Mouse (Mus musculus) intestine, embryonic 14.5 days (tissue): Measurements from ENCODE around the gene Bdkrb2. TPM values are rescaled to one million over a fixed set of nuclear protein-coding genes. Genes with fewer than 3 reads are reported as not detected.

Experiments
- ATAC-seq: fragments of 200-750 bp; cut with Nextera tagmentation; replicated peaks from 2 replicates; pipeline ENCODE4 v1.8.0; 2017; ENCODE audit warnings: low read depth, moderate number of reproducible peaks, moderate TSS enrichment, moderate library complexity; ENCODE audit not compliant: low FRiP score, low TSS enrichment
- DNase-seq: peaks from one replicate; pipeline ENCODE4 v3.0.0-alpha.2; 2018; ENCODE audit warnings: low spot score
- H3K27ac ChIP-seq: fragments of 300-500 bp; sonication (generic); 2 replicates; pipeline ENCODE4 v1.5.1; 2014; ENCODE audit warnings: low read depth, mild to moderate bottlenecking, control low read depth
- H3K27me3 ChIP-seq: fragments of 300-500 bp; sonication (generic); replicated peaks from 2 replicates; pipeline ENCODE4 v1.6.1; 2014; ENCODE audit warnings: low read length, control low read depth; ENCODE audit not compliant: control insufficient read depth, insufficient read depth
- H3K36me3 ChIP-seq: fragments of 300-500 bp; sonication (generic); 2 replicates; pipeline ENCODE4 v1.6.1; 2014; ENCODE audit warnings: low read length, control low read depth; ENCODE audit not compliant: control insufficient read depth, insufficient read depth
- H3K4me1 ChIP-seq: fragments of 300-500 bp; sonication (generic); replicated peaks from 2 replicates; pipeline ENCODE4 v1.6.1; 2014; ENCODE audit warnings: low read length, control low read depth, mixed read lengths; ENCODE audit not compliant: control insufficient read depth, insufficient read depth
- H3K4me2 ChIP-seq: fragments of 300-500 bp; sonication (generic); 2 replicates; pipeline ENCODE4 v1.6.1; 2014; ENCODE audit warnings: low read length
- H3K4me3 ChIP-seq: fragments of 300-500 bp; sonication (generic); 2 replicates; pipeline ENCODE4 v1.5.1; 2014; ENCODE audit warnings: low read depth, low read length, control low read depth, mixed read lengths
- H3K9ac ChIP-seq: fragments of 300-500 bp; sonication (generic); 2 replicates; pipeline ENCODE4 v1.6.1; 2014; ENCODE audit warnings: mild to moderate bottlenecking, low read length
- H3K9me3 ChIP-seq: fragments of 300-500 bp; sonication (generic); 2 replicates; pipeline ENCODE4 v1.6.1; 2016; ENCODE audit warnings: low read length, control low read depth; ENCODE audit not compliant: control insufficient read depth
- WGBS: fragments of 180-500 bp; shearing (Covaris S2); extraction: QIAGEN DNeasy Blood & Tissue Kit; methylation state at CpG from one replicate; pipeline ENCODE4 v1.1.7; 2014; 5-methylcytosine and 5-hydroxymethylcytosine counted together
- polyA plus RNA-seq: library from polyadenylated mRNA; unstranded; fragments of >200 nt; fragmentation: Nextera tagmentation; extraction: Ambion mirVana; gene quantifications from 2 replicates; pipeline ENCODE4 v1.2.1, GENCODE M21; 2014

The Bdkrb2 gene
- polyA plus RNA-seq, 1 experiment from 2014 or later: 1.3 TPM

- H3K27ac ChIP-seq: no peak overlapping the region
- DNase-seq (no peak), ATAC-seq (no peak)
- peak overlapping the region; percentile 61 for H3K4me2 ChIP-seq
- peak overlapping the region; percentile 31 for H3K9ac ChIP-seq
- WGBS: 8% methylated on average over 25 of the region's 25 CpGs
- peak overlapping the region; percentile 31 for H3K4me3 ChIP-seq
- no peaks in the 10 kb centered on the region for H3K9me3 ChIP-seq
- H3K27me3 ChIP-seq: peaks cover 16% of the 10 kb centered on the region; the same call in 1 of the 2 replicates
- H3K36me3 ChIP-seq: no peaks in the 10 kb centered on the region
- H3K4me1 ChIP-seq: peaks cover 12% of the 10 kb centered on the region
Observed at GRCm38 (mm10) chr12:105563726-105564275, 775 bp downstream of the Bdkrb2 start.

GRCm38 (mm10) chr12:105565221-105565620 lies 2.2 kb downstream of the Bdkrb2 start:
- Histone ChIP-seq H3K27me3 (peaks cover 16% of the 10 kb centered on the region; the same call in 1 of the 2 replicates), H3K9ac (no peak overlapping the region), H3K4me2 (no peak overlapping the region), H3K36me3 (no peaks in the 10 kb centered on the region), H3K4me3 (no peak overlapping the region), H3K9me3 (no peaks in the 10 kb centered on the region), H3K4me1 (peaks cover 12% of the 10 kb centered on the region), H3K27ac (no peak overlapping the region)
- no peak for DNase-seq
- 67% methylated on average over 5 of the region's 5 CpGs for WGBS
- ATAC-seq: no peak

- Histone ChIP-seq H3K36me3 (no peaks in the 10 kb centered on the region), H3K4me2 (no peak overlapping the region), H3K4me1 (no peaks in the 10 kb centered on the region), H3K27me3 (no peaks in the 10 kb centered on the region), H3K4me3 (no peak overlapping the region), H3K9ac (no peak overlapping the region), H3K27ac (no peak overlapping the region), H3K9me3 (no peaks in the 10 kb centered on the region)
- WGBS: 74% methylated on average over 3 of the region's 3 CpGs
- DNase-seq (no peak), ATAC-seq (no peak)
Observed at GRCm38 (mm10) chr12:105571867-105572266, 8.8 kb downstream of the Bdkrb2 start.

- ATAC-seq (no peak), DNase-seq (no peak)
- H3K9ac ChIP-seq: no peak overlapping the region
- no peak overlapping the region for H3K27ac ChIP-seq
- no peaks in the 10 kb centered on the region for H3K4me1 ChIP-seq
- H3K9me3 ChIP-seq: no peaks in the 10 kb centered on the region
- no peaks in the 10 kb centered on the region for H3K27me3 ChIP-seq
- no peaks in the 10 kb centered on the region for H3K36me3 ChIP-seq
- no peak overlapping the region for H3K4me2 ChIP-seq
- 84% methylated on average over 2 of the region's 2 CpGs for WGBS
- no peak overlapping the region for H3K4me3 ChIP-seq
Observed at GRCm38 (mm10) chr12:105572622-105573021, 9.6 kb downstream of the Bdkrb2 start.

GRCm38 (mm10) chr12:105574356-105574755 lies 11.3 kb downstream of the Bdkrb2 start:
- DNase-seq (no peak), ATAC-seq (no peak)
- Histone ChIP-seq H3K4me3 (no peak overlapping the region), H3K27me3 (no peaks in the 10 kb centered on the region), H3K4me2 (no peak overlapping the region), H3K9me3 (no peaks in the 10 kb centered on the region), H3K27ac (no peak overlapping the region), H3K36me3 (no peaks in the 10 kb centered on the region), H3K4me1 (no peaks in the 10 kb centered on the region), H3K9ac (no peak overlapping the region)
- WGBS: 84% methylated on average over 4 of the region's 4 CpGs

GRCm38 (mm10) chr12:105580490-105580889 lies 17.5 kb downstream of the Bdkrb2 start:
- Histone ChIP-seq H3K4me3 (no peak overlapping the region), H3K4me2 (no peak overlapping the region), H3K27ac (no peak overlapping the region), H3K9ac (no peak overlapping the region), H3K27me3 (no peaks in the 10 kb centered on the region), H3K36me3 (no peaks in the 10 kb centered on the region), H3K9me3 (no peaks in the 10 kb centered on the region), H3K4me1 (no peaks in the 10 kb centered on the region; the same call in 1 of the 2 replicates)
- ATAC-seq (no peak), DNase-seq (no peak)
- 79% methylated on average over 17 of the region's 17 CpGs for WGBS

GRCm38 (mm10) chr12:105582486-105582885 lies 19.5 kb downstream of the Bdkrb2 start:
- WGBS: 61% methylated on average over 9 of the region's 9 CpGs
- H3K27ac ChIP-seq: no peak overlapping the region
- H3K9ac ChIP-seq: no peak overlapping the region

GRCm38 (mm10) chr12:105583484-105583883 lies 20.5 kb downstream of the Bdkrb2 start:
- 21% methylated on average over 2 of the region's 2 CpGs for WGBS
- DNase-seq (no peak), ATAC-seq (peak; percentile 51; the same call in 1 of the 2 replicates)
- no peaks in the 10 kb centered on the region for H3K36me3 ChIP-seq
- H3K27ac ChIP-seq: no peak overlapping the region
- no peak overlapping the region for H3K4me3 ChIP-seq
- no peak overlapping the region for H3K9ac ChIP-seq
- H3K4me2 ChIP-seq: no peak overlapping the region
- H3K27me3 ChIP-seq: no peaks in the 10 kb centered on the region
- no peaks in the 10 kb centered on the region for H3K9me3 ChIP-seq
- no peaks in the 10 kb centered on the region; the same call in 1 of the 2 replicates for H3K4me1 ChIP-seq

More at GRCm38 (mm10) chr12:105582486-105582885, 19.5 kb downstream of the Bdkrb2 start:
- Histone ChIP-seq H3K9me3 (no peaks in the 10 kb centered on the region), H3K4me1 (no peaks in the 10 kb centered on the region; the same call in 1 of the 2 replicates), H3K4me3 (no peak overlapping the region), H3K36me3 (no peaks in the 10 kb centered on the region), H3K27me3 (no peaks in the 10 kb centered on the region), H3K4me2 (no peak overlapping the region)
- DNase-seq: no peak
- no peak for ATAC-seq

GRCm38 (mm10) chr12:105584851-105585250 lies 21.8 kb downstream of the Bdkrb2 start:
- no peak overlapping the region for H3K9ac ChIP-seq
- DNase-seq (peak; percentile 84), ATAC-seq (no peak; the same call in 1 of the 2 replicates)
- H3K27ac ChIP-seq: no peak overlapping the region
- no peak overlapping the region for H3K4me2 ChIP-seq
- 17% methylated on average over 12 of the region's 12 CpGs for WGBS
- no peaks in the 10 kb centered on the region; the same call in 1 of the 2 replicates for H3K4me1 ChIP-seq
- H3K27me3 ChIP-seq: no peaks in the 10 kb centered on the region
- no peaks in the 10 kb centered on the region for H3K36me3 ChIP-seq
- H3K9me3 ChIP-seq: no peaks in the 10 kb centered on the region
- H3K4me3 ChIP-seq: no peak overlapping the region
